Mouse (Mus musculus) midbrain, embryonic 12.5 days (tissue): ENCODE results near the gene Tubg2. TPM values are rescaled to one million over a fixed set of nuclear protein-coding genes. Genes with fewer than 3 reads are reported as not detected.
A peak's percentile ranks its signal among the peaks of the same experiment; 100 is the strongest.
"Not testable (repeated sequence)": the region's sequence is repeated elsewhere in the genome, so short reads cannot be mapped to it uniquely, and the experiment has no call there.

Experiments used
- ATAC-seq: fragments of 200-750 bp; cut with Nextera tagmentation; 2 replicates; pipeline ENCODE4 v1.8.0; 2017; ENCODE audit warnings: low read depth, moderate TSS enrichment, moderate library complexity; ENCODE audit not compliant: low FRiP score
- H3K27ac ChIP-seq: fragments of 300-500 bp; sonication (generic); replicated peaks from 2 replicates; pipeline ENCODE4 v1.5.1; 2016; ENCODE audit warnings: mild to moderate bottlenecking
- H3K27me3 ChIP-seq: fragments of 300-500 bp; sonication (generic); 2 replicates; pipeline ENCODE4 v1.6.1; 2016; ENCODE audit warnings: mild to moderate bottlenecking
- H3K36me3 ChIP-seq: fragments of 300-500 bp; sonication (generic); 2 replicates; pipeline ENCODE4 v1.6.1; 2016
- H3K4me1 ChIP-seq: fragments of 300-500 bp; sonication (generic); 2 replicates; pipeline ENCODE4 v1.6.1; 2016
- H3K4me2 ChIP-seq: fragments of 300-500 bp; sonication (generic); replicated peaks from 2 replicates; pipeline ENCODE4 v1.6.1; 2016; ENCODE audit warnings: mild to moderate bottlenecking, moderate library complexity
- H3K4me3 ChIP-seq: fragments of 300-500 bp; sonication (generic); 2 replicates; pipeline ENCODE4 v1.5.1; 2016; ENCODE audit warnings: mild to moderate bottlenecking
- H3K9ac ChIP-seq: fragments of 300-500 bp; sonication (generic); replicated peaks from 2 replicates; pipeline ENCODE4 v1.6.1; 2016; ENCODE audit warnings: mild to moderate bottlenecking, moderate library complexity
- H3K9me3 ChIP-seq: fragments of 300-500 bp; sonication (generic); 2 replicates; pipeline ENCODE4 v1.6.1; 2016; ENCODE audit warnings: mild to moderate bottlenecking
- WGBS: fragments of 180-500 bp; shearing (Covaris S2); methylation state at CpG from one replicate; pipeline ENCODE4 v1.1.7; 2016; 5-methylcytosine and 5-hydroxymethylcytosine counted together
- polyA plus RNA-seq: library from polyadenylated mRNA; unstranded; fragments of >200 nt; fragmentation: Nextera tagmentation; extraction: Ambion mirVana; gene quantifications from 2 replicates; pipeline ENCODE4 v1.2.1, GENCODE M21; 2016

The Tubg2 gene
- polyA plus RNA-seq, 1 experiment from 2014 or later: 10.3 TPM

DNA sequence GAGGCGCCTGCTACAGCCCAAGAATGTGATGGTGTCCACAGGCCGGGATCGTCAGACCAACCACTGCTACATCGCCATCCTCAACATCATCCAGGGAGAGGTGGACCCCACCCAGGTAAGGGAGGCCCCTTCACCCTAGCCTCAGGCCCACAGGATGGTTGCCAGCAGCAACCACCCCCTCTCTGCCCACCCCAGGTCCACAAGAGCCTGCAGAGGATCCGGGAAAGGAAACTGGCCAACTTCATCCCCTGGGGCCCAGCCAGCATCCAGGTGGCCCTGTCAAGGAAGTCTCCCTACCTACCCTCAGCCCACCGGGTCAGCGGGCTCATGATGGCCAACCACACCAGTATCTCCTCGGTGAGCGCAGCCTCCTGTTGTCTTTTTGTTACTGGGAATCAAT is 30.7 kb upstream of the Tubg2 start:
- H3K36me3 ChIP-seq: peaks cover 51% of the 10 kb centered on the region
- WGBS: 96% methylated on average over 9 of the region's 9 CpGs
- not testable (repeated sequence) for H3K9ac ChIP-seq, H3K4me3 ChIP-seq, ATAC-seq, H3K4me2 ChIP-seq, H3K9me3 ChIP-seq, H3K27ac ChIP-seq, H3K27me3 ChIP-seq
- peaks cover 10% of the 10 kb centered on the region for H3K4me1 ChIP-seq

- Histone ChIP-seq H3K27ac (no peak overlapping the region), H3K9me3 (peaks cover 5% of the 10 kb centered on the region; the same call in 1 of the 2 replicates), H3K4me3 (no peak overlapping the region), H3K27me3 (no peaks in the 10 kb centered on the region), H3K36me3 (peaks cover 49% of the 10 kb centered on the region), H3K9ac (no peak overlapping the region), H3K4me2 (no peak overlapping the region), H3K4me1 (no peaks in the 10 kb centered on the region)
- 92% methylated on average over 1 of the region's 1 CpGs for WGBS
- no peak for ATAC-seq
Measured at GRCm38 (mm10) chr11:101127075-101127474, 28.6 kb upstream of the Tubg2 start.

GRCm38 (mm10) chr11:101128996-101129577 is 26.6 kb upstream of the Tubg2 start:
- Histone ChIP-seq H3K36me3 (peaks cover 30% of the 10 kb centered on the region), H3K4me2 (no peak overlapping the region), H3K9me3 (peaks cover 5% of the 10 kb centered on the region; the same call in 1 of the 2 replicates), H3K4me1 (no peaks in the 10 kb centered on the region), H3K27me3 (no peaks in the 10 kb centered on the region), H3K9ac (no peak overlapping the region), H3K4me3 (no peak overlapping the region), H3K27ac (no peak overlapping the region)
- no peak for ATAC-seq
- WGBS: 86% methylated on average over 11 of the region's 11 CpGs

GRCm38 (mm10) chr11:101130056-101130756 is 25.5 kb upstream of the Tubg2 start:
- peaks cover 23% of the 10 kb centered on the region for H3K36me3 ChIP-seq
- H3K9me3 ChIP-seq: peaks cover 5% of the 10 kb centered on the region; the same call in 1 of the 2 replicates
- no peak overlapping the region for H3K4me3 ChIP-seq
- no peak overlapping the region for H3K4me2 ChIP-seq
- no peak overlapping the region for H3K9ac ChIP-seq
- ATAC-seq: no peak
- WGBS: 53% methylated on average over 18 of the region's 18 CpGs
- no peaks in the 10 kb centered on the region; the same call in 1 of the 2 replicates for H3K27me3 ChIP-seq
- H3K4me1 ChIP-seq: no peaks in the 10 kb centered on the region
- no peak overlapping the region for H3K27ac ChIP-seq

- H3K9me3 ChIP-seq: peaks cover 5% of the 10 kb centered on the region; the same call in 1 of the 2 replicates
- no peak for ATAC-seq
- no peaks in the 10 kb centered on the region for H3K4me1 ChIP-seq
- whole genome bisulfite sequencing: 96% methylated on average over 2 of the region's 2 CpGs
- H3K4me3 ChIP-seq: no peak overlapping the region
- peaks cover 13% of the 10 kb centered on the region for H3K36me3 ChIP-seq
- H3K9ac ChIP-seq: no peak overlapping the region
- H3K27ac ChIP-seq: no peak overlapping the region
- no peak overlapping the region for H3K4me2 ChIP-seq
- H3K27me3 ChIP-seq: no peaks in the 10 kb centered on the region; the same call in 1 of the 2 replicates
Measured at GRCm38 (mm10) chr11:101131187-101131586, 24.5 kb upstream of the Tubg2 start.

DNA sequence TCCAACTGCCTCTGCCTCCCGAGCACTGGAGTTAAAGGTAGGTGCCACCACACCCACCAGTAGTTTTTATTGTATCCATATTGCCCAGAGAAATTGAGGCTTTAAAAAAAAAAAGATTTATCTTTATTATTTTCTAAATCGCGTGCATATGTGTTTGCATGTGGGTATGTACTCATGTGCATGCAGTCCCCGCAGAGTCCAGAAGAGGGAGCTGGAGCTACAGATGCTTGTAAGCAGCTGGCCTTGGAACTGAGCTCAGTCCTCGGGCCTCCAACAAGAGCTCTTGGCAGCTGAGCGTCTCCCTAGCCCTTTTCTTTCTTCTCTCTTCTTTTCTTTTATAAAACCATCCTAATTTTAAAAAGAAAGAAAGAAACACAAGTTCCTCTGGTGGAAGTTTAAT is 24.0 kb upstream of the Tubg2 start:
- Histone ChIP-seq H3K4me1 (no peaks in the 10 kb centered on the region), H3K36me3 (peaks cover 8% of the 10 kb centered on the region), H3K9ac (no peak overlapping the region), H3K27ac (no peak overlapping the region), H3K9me3 (peaks cover 5% of the 10 kb centered on the region; the same call in 1 of the 2 replicates), H3K4me2 (no peak overlapping the region), H3K27me3 (no peaks in the 10 kb centered on the region; the same call in 1 of the 2 replicates), H3K4me3 (no peak overlapping the region)
- 88% methylated on average over 6 of the region's 6 CpGs for WGBS
- no peak for ATAC-seq

GRCm38 (mm10) chr11:101133037-101133436 is 22.7 kb upstream of the Tubg2 start:
- WGBS: 83% methylated on average over 12 of the region's 12 CpGs
- no peak overlapping the region for H3K27ac ChIP-seq
- H3K9ac ChIP-seq: no peak overlapping the region
- H3K4me1 ChIP-seq: no peaks in the 10 kb centered on the region
- no peaks in the 10 kb centered on the region for H3K9me3 ChIP-seq
- no peaks in the 10 kb centered on the region; the same call in 1 of the 2 replicates for H3K27me3 ChIP-seq
- ATAC-seq: no peak
- H3K4me2 ChIP-seq: no peak overlapping the region
- H3K4me3 ChIP-seq: no peak overlapping the region
- no peaks in the 10 kb centered on the region for H3K36me3 ChIP-seq

GRCm38 (mm10) chr11:101134217-101134865 is 21.4 kb upstream of the Tubg2 start:
- WGBS: 84% methylated on average over 13 of the region's 13 CpGs
- H3K27ac ChIP-seq: no peak overlapping the region
- H3K4me2 ChIP-seq: no peak overlapping the region
- no peak overlapping the region for H3K4me3 ChIP-seq
- H3K36me3 ChIP-seq: no peaks in the 10 kb centered on the region
- peaks cover 6% of the 10 kb centered on the region; the same call in 1 of the 2 replicates for H3K4me1 ChIP-seq
- H3K9ac ChIP-seq: no peak overlapping the region
- no peak for ATAC-seq
- H3K9me3 ChIP-seq: no peaks in the 10 kb centered on the region
- H3K27me3 ChIP-seq: no peaks in the 10 kb centered on the region; the same call in 1 of the 2 replicates

- Histone ChIP-seq H3K4me1 (peaks cover 9% of the 10 kb centered on the region; the same call in 1 of the 2 replicates), H3K9me3 (no peaks in the 10 kb centered on the region), H3K4me2 (no peak overlapping the region), H3K9ac (no peak overlapping the region), H3K36me3 (no peaks in the 10 kb centered on the region), H3K4me3 (no peak overlapping the region), H3K27me3 (peaks cover 12% of the 10 kb centered on the region), H3K27ac (no peak overlapping the region)
- WGBS: 84% methylated on average over 7 of the region's 7 CpGs
- ATAC-seq: no peak
Measured at GRCm38 (mm10) chr11:101137000-101137399, 18.7 kb upstream of the Tubg2 start.

- H3K36me3 ChIP-seq: no peaks in the 10 kb centered on the region
- peak overlapping the region; percentile 35 for H3K27ac ChIP-seq
- H3K4me1 ChIP-seq: peaks cover 13% of the 10 kb centered on the region
- peak overlapping the region; percentile 11; the same call in 1 of the 2 replicates for H3K9ac ChIP-seq
- no peak; the same call in 1 of the 2 replicates for ATAC-seq
- no peaks in the 10 kb centered on the region for H3K9me3 ChIP-seq
- H3K4me2 ChIP-seq: peak overlapping the region; percentile 32
- peak overlapping the region; percentile 14; the same call in 1 of the 2 replicates for H3K4me3 ChIP-seq
- WGBS: 29% methylated on average over 15 of the region's 15 CpGs
- peaks cover 13% of the 10 kb centered on the region for H3K27me3 ChIP-seq
Measured at GRCm38 (mm10) chr11:101138536-101139181, 17.0 kb upstream of the Tubg2 start.

DNA sequence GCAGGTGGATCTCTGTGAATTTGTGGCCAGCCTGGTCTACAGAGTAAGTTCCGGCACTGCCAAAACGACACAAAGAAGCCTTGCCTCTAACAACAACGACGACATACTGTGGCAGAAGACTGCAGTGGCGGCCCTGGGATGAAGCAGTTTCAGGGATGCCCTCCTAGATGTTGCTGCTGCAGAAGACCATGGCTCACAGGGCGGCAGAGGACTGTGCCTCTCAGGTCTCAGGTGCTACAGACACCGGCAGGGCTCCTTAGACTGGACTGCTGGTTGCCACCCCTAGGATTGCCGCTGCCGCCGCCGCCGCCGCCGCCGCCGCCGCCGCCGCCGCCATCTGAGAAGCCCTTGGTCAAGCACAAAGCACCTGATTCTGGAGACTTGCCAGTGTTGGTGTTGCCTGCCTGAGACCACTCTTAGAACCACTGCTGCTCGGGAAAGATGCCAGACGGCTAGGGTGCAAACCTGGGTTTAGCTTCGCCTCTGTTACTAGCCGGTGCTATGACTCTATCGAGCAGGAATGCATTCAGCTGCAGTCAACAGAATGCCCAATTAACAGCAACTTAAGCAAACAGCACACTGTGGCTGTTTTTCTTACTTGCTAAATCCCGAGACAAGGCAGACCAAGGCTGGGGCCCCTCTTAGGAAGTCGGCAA is 15.4 kb upstream of the Tubg2 start:
- no peak for ATAC-seq
- Histone ChIP-seq H3K27ac (no peak overlapping the region), H3K4me3 (peak overlapping the region; percentile 24), H3K9ac (no peak overlapping the region), H3K27me3 (peaks cover 13% of the 10 kb centered on the region), H3K4me1 (peaks cover 17% of the 10 kb centered on the region), H3K4me2 (peak overlapping the region; percentile 42), H3K9me3 (no peaks in the 10 kb centered on the region), H3K36me3 (no peaks in the 10 kb centered on the region)
- WGBS: 41% methylated on average over 27 of the region's 27 CpGs
